Mouse (Mus musculus) hindbrain, postnatal 0 days (tissue): Measurements from ENCODE around the gene Agbl4. TPM values are rescaled to one million over a fixed set of nuclear protein-coding genes. Genes with fewer than 3 reads are reported as not detected.

Experiments
- ATAC-seq: fragments of 200-750 bp; cut with Nextera tagmentation; 2 replicates; pipeline ENCODE4 v1.8.0; 2017; ENCODE audit warnings: mild to moderate bottlenecking, moderate TSS enrichment, moderate library complexity
- DNase-seq: peaks from one replicate; pipeline ENCODE4 v3.0.0-alpha.2; 2015; ENCODE audit warnings: low spot score
- H3K27ac ChIP-seq: fragments of 300-500 bp; sonication (generic); 2 replicates; pipeline ENCODE4 v1.5.1; 2014; ENCODE audit warnings: mild to moderate bottlenecking
- H3K27me3 ChIP-seq: fragments of 300-500 bp; sonication (generic); 2 replicates; pipeline ENCODE4 v1.6.1; 2014; ENCODE audit warnings: low read length, mixed read lengths; ENCODE audit not compliant: insufficient read depth
- H3K36me3 ChIP-seq: fragments of 300-500 bp; sonication (generic); 2 replicates; pipeline ENCODE4 v1.6.1; 2014; ENCODE audit warnings: low read length, mixed read lengths; ENCODE audit not compliant: insufficient read depth
- H3K4me1 ChIP-seq: fragments of 300-500 bp; sonication (generic); 2 replicates; pipeline ENCODE4 v1.6.1; 2014; ENCODE audit warnings: antibody characterized with exemption, low read length, mixed read lengths; ENCODE audit not compliant: insufficient read depth
- H3K4me2 ChIP-seq: fragments of 300-500 bp; sonication (generic); 2 replicates; pipeline ENCODE4 v1.6.1; 2014; ENCODE audit warnings: low read depth, mild to moderate bottlenecking, low read length, moderate library complexity, mixed read lengths
- H3K4me3 ChIP-seq: fragments of 300-500 bp; sonication (generic); 2 replicates; pipeline ENCODE4 v1.5.1; 2014; ENCODE audit warnings: low read length
- H3K9ac ChIP-seq: fragments of 300-500 bp; sonication (generic); replicated peaks from 2 replicates; pipeline ENCODE4 v1.6.1; 2014; ENCODE audit warnings: mild to moderate bottlenecking, low read length, moderate library complexity, mixed read lengths
- H3K9me3 ChIP-seq: fragments of 300-500 bp; sonication (generic); 2 replicates; pipeline ENCODE4 v1.6.1; 2016; ENCODE audit warnings: low read length, mixed read lengths
- CTCF ChIP-seq: IDR thresholded peaks from 2 replicates; pipeline ENCODE4 v1.5.1; 2016; ENCODE audit warnings: antibody characterized with exemption, control low read depth, low read depth
- WGBS: fragments of 180-500 bp; shearing (Covaris S2); extraction: QIAGEN DNeasy Blood & Tissue Kit; methylation state at CpG from one replicate; pipeline ENCODE4 v1.1.7; 2014; 5-methylcytosine and 5-hydroxymethylcytosine counted together
- polyA plus RNA-seq: library from polyadenylated mRNA; unstranded; fragments of >200 nt; fragmentation: Nextera tagmentation; extraction: Ambion mirVana; gene quantifications from 2 replicates; pipeline ENCODE4 v1.2.1, GENCODE M21; 2015
- total RNA-seq: library from RNA; depleted of rRNA; stranded (reverse); fragments of >200 nt; gene quantifications from 2 replicates; pipeline ENCODE4 v1.2.3, GENCODE M21; 2014

Gene Agbl4
- total and polyA plus RNA-seq, 2 experiments from 2014 or later = 2.8 to 3.9 TPM

DNA sequence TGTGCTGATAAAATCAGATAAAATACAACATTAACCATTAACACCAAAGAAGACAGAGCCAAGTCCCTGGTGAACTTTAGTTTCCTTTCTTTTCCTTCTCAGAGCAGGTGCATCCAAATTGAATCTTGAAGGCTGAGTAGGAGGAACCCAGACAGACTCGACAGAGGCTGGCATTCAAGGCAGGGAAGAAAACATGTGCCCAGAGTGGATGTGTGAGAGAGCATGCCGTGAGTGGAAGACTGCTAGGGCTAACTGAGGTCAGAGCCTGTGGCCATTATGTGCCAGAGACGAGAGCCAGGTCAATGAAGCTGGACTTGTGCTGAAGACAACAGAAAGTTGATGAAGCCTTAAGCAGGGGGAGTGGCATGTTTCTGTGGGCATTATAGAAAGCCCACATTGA, 1121.8 kb downstream of the Agbl4 start:
- H3K4me1 ChIP-seq = 0 out of 2 replicates have a peak, but pooled peaks cover 5% of the 10 kb centered on the region
- TF ChIP-seq CTCF = no peak
- H3K27ac ChIP-seq = no peak overlapping the region
- no peaks in the 10 kb centered on the region for H3K9me3 ChIP-seq
- ATAC-seq = no peak
- no peak overlapping the region for H3K9ac ChIP-seq
- H3K4me2 ChIP-seq = no peak overlapping the region
- H3K27me3 ChIP-seq = no peaks in the 10 kb centered on the region
- WGBS = 59% methylated on average over 3 of the region's 3 CpGs
- DNase-seq = no peak
- H3K36me3 ChIP-seq = no peaks in the 10 kb centered on the region
- no peak overlapping the region for H3K4me3 ChIP-seq

DNA sequence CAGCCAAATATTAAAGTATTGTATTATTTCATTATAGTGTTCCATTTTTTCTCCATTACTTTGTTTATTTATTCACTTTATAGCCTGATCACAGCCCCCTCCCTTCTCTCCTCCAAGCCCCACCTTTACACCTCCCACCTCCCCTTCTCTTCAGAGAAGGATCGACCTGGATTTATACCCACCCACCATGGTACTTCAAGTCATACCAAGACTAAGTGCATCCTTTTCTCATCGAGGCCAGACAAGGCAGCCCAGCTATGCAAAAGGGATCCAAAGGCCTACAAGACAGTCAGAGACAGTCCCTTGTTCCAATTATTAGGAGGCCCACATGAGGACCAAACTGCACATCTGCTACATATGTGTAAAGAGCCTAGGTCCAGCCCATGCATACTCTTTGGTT, 1122.5 kb downstream of the Agbl4 start:
- no peak for DNase-seq
- H3K4me1 ChIP-seq = 0 out of 2 replicates have a peak, but pooled peaks cover 5% of the 10 kb centered on the region
- no peak for ATAC-seq
- WGBS = 90% methylated on average over 2 of the region's 2 CpGs
- H3K9me3 ChIP-seq = no peaks in the 10 kb centered on the region
- H3K4me3 ChIP-seq = no peak overlapping the region
- H3K27me3 ChIP-seq = no peaks in the 10 kb centered on the region
- no peak overlapping the region for H3K4me2 ChIP-seq
- no peak for TF ChIP-seq CTCF
- H3K27ac ChIP-seq = no peak overlapping the region
- H3K36me3 ChIP-seq = no peaks in the 10 kb centered on the region
- no peak overlapping the region for H3K9ac ChIP-seq

DNA sequence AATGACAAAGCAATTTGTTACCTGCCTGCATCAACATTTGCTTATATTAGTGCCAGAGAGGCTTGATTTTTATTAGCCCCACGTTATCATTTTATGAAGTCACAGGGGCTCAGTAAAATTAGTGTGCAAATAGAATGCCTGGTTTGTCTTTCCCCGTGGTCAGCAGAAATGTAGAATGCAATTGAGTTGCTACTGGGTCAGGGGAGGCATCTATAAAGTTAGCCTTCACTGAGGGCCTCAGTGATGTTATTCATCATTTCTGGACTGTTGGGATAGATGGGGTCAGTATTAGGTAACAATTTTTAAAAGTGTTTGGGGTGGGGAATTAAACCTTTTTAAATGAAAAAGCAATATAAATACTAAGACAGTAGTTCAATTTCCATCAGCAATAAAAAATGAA, 1125.5 kb downstream of the Agbl4 start:
- Histone ChIP-seq H3K27me3 (no peaks in the 10 kb centered on the region), H3K27ac (no peak overlapping the region), H3K9ac (no peak overlapping the region), H3K36me3 (no peaks in the 10 kb centered on the region), H3K4me3 (no peak overlapping the region), H3K4me1 (no peaks in the 10 kb centered on the region), H3K4me2 (no peak overlapping the region), H3K9me3 (no peaks in the 10 kb centered on the region)
- no peak for DNase-seq
- 60% methylated on average over 2 of the region's 2 CpGs for whole genome bisulfite sequencing
- TF ChIP-seq CTCF = no peak
- ATAC-seq = no peak

DNA sequence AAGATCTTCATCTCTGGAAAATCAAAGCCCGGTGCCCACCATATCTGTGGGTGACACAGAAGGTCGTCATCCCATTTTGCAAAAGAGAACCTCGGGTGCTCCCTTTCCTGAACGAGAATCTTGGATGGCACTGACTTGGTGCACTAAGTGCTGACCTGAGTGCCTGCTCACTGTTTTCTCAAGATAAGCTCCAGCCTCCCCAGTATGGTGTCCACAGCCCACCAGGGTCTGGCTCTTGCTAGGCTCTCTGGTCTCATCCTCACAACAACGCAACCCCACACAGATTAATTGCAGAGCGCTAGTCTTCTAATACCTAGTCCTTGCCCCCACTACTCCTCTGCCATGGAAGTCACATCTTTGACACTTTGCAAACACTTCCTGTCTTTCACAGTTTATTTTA, 1131.5 kb downstream of the Agbl4 start:
- Histone ChIP-seq H3K4me3 (no peak overlapping the region), H3K9me3 (no peaks in the 10 kb centered on the region), H3K27ac (no peak overlapping the region), H3K27me3 (no peaks in the 10 kb centered on the region), H3K4me2 (no peak overlapping the region), H3K36me3 (no peaks in the 10 kb centered on the region), H3K9ac (no peak overlapping the region), H3K4me1 (no peaks in the 10 kb centered on the region)
- DNase-seq = no peak
- ATAC-seq = no peak
- WGBS = 89% methylated on average over 6 of the region's 6 CpGs
- no peak for TF ChIP-seq CTCF

DNA sequence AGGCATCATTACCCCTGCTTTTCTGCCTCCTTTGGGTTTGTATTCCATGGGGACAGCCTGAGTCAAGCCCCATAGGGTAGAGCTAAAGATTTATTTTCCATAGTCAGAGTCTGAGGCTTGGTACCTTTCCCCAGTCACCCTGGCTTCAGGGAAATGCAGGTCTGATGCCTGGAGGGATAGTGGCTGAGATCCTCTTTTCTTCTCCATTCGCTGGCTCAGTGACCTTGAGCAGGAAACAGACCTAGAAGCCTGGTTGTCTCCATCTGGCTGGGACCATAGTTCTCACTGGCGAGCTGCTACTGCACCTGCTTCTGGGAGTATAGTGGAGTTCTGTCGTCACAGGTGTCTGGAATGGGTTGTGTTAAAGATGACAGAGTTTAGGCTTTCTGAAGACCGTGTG, 1132.5 kb downstream of the Agbl4 start:
- no peak overlapping the region for H3K9ac ChIP-seq
- TF ChIP-seq CTCF = no peak
- H3K4me1 ChIP-seq = no peaks in the 10 kb centered on the region
- H3K4me3 ChIP-seq = no peak overlapping the region
- DNase-seq = no peak
- no peak overlapping the region for H3K27ac ChIP-seq
- WGBS = 84% methylated on average over 4 of the region's 4 CpGs
- no peaks in the 10 kb centered on the region for H3K27me3 ChIP-seq
- no peak overlapping the region for H3K4me2 ChIP-seq
- no peak for ATAC-seq
- H3K9me3 ChIP-seq = no peaks in the 10 kb centered on the region
- H3K36me3 ChIP-seq = no peaks in the 10 kb centered on the region

DNA sequence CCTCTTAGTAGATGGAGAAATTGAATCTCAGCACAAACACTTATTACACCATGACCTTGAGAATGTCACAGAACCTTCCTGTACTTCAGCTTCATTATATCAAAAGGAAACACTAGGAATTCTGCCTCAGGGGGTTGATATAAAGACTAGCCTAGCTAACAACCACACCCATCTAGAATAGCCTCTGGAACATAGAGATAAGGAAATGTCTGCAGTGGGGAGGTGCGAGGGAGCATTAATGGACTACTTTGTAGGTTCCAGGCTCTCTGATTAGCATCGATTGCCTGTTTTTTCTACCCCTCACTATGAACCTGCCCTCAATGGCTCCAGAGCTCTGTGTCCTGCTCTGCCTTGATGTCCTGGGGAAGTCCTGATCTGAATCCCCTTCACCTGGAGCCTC, 1133.1 kb downstream of the Agbl4 start:
- no peak for ATAC-seq
- H3K4me3 ChIP-seq = no peak overlapping the region
- H3K4me2 ChIP-seq = no peak overlapping the region
- H3K27me3 ChIP-seq = no peaks in the 10 kb centered on the region
- DNase-seq = no peak
- H3K4me1 ChIP-seq = no peaks in the 10 kb centered on the region
- no peaks in the 10 kb centered on the region for H3K9me3 ChIP-seq
- H3K36me3 ChIP-seq = no peaks in the 10 kb centered on the region
- WGBS = 91% methylated on average over 2 of the region's 2 CpGs
- H3K9ac ChIP-seq = no peak overlapping the region
- TF ChIP-seq CTCF = no peak
- H3K27ac ChIP-seq = no peak overlapping the region

DNA sequence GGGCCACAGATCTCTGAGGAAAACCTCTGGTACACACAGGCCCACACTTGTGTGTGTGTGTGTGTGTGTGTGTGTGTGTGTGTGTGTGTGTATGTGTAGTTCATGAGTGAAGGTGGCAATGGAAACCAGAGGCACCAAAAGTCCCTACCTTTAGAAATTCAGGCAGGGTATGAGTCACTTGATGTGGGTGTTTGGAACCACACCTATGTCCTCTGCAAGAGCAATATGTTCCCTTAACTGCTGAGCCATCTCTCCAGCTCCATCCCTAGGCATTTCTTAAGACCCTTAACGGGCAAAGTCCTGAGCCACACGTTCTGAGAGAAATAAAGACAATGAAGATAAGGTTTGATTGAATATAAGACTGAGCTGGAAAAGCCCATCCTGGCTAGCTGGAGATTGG, 1147.2 kb downstream of the Agbl4 start:
- H3K27ac ChIP-seq = no peak overlapping the region
- no peaks in the 10 kb centered on the region for H3K27me3 ChIP-seq
- no peak overlapping the region for H3K9ac ChIP-seq
- DNase-seq (no peak), ATAC-seq (no peak)
- H3K4me1 ChIP-seq = no peaks in the 10 kb centered on the region
- WGBS = 81% methylated on average over 2 of the region's 2 CpGs
- H3K4me2 ChIP-seq = no peak overlapping the region
- TF ChIP-seq CTCF = no peak
- H3K4me3 ChIP-seq = no peak overlapping the region
- H3K9me3 ChIP-seq = no peaks in the 10 kb centered on the region
- H3K36me3 ChIP-seq = no peaks in the 10 kb centered on the region
